Mouse (Mus musculus): Measurements from ENCODE around the gene Eif1.
A peak's percentile ranks its signal among the peaks of the same experiment; 100 is the strongest.
"Not testable (repeated sequence)": the region's sequence is repeated elsewhere in the genome, so short reads cannot be mapped to it uniquely, and the experiment has no call there.

Eif1 gene

DNA sequence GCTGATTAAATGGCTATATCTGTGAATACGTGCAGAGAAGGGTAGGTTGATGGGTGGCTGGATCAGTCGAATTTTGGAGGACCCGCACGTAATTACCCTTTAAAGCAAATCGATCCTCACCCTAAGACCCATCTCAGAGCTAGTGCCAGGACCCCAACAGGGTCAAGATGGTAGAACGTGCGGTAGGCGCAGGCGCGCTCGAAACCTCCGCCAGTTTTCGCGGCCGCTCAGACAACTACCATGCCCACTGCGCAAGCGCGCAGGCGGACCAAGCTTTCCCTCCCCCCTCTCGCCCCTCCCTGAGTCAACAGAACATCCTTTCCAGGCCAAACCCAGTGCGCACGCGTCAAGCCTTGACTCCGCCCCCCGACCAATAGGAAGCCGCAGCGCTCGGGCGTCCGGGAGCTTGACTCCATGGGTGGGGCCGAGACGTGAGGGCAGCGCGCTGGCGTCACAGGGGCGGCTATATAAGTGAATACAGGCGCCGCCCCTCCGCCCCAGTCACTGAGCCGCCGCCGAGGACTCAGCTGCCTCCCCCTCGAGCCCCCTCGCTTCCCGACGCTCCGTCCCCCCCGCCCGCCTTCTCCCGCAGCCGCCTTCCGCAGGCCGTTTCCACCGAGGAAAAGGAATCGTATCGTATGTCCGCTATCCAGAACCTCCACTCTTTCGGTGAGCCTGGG, at the start of gene Eif1:
Gene Eif1, plus strand, starts transcription at position 394 of the 680 bp plus-strand sequence.
- peak; percentile 100 for DNase-seq

DNA sequence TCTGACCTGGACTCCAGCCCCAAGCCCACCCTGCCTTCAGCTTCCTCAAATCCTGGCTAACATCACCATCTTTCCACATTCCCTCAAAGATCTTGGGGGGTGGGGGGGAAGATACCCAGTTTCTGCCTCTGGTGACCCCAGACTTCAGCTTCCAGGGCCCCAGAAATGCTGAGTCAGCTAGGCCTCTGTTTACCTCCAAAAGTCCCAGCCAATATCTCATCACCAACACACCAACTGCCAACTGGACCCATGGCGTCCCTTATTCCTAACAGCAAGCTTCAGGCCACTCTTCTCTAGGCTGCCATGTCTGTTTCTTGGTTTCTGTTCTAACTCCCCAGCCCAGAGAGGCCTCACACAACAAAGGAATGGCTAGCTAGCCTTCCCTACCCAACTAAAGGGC, 47.8 kb upstream of the Eif1 start:
- DNase-seq: no peak

DNA sequence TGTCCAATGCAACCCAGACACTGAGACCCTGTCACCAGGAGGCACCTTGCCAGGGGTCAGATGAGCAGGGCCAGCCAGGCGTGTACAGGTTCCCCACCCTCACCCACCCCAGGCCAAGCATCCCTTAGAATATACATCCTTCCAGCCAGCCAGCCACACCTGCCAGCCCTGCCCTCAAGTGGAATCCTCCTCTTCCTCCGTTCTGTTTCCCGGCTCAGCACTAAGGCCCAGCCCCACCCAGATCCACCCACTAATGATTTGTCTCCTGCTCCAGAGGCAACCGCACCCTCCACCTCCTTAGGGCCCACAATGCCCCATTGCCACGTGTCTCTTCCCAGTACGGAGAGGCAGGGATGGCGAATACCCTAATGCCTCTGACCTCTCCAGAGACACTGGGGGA, 45.0 kb upstream of the Eif1 start:
- DNase-seq: no peak

DNA sequence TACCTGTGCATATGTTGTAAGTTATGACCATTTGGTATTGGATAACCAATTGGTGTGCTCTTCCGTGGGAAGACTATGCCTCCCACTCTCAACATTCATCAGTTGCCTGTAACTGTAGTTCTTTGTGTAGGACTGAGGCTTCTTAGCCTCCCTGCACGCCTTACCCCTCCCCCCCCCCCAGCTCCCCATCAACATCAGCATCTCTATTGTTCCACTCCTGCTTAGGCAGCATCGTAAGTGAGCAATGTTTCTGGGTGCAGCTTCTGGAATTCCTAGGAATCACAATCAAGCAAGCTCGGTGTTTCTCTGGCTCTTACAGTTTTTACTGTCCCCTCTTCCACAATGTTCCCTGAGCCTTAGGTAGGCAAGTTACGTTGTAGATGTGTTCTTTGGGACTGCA, 44.2 kb upstream of the Eif1 start:
- no peak for DNase-seq

DNA sequence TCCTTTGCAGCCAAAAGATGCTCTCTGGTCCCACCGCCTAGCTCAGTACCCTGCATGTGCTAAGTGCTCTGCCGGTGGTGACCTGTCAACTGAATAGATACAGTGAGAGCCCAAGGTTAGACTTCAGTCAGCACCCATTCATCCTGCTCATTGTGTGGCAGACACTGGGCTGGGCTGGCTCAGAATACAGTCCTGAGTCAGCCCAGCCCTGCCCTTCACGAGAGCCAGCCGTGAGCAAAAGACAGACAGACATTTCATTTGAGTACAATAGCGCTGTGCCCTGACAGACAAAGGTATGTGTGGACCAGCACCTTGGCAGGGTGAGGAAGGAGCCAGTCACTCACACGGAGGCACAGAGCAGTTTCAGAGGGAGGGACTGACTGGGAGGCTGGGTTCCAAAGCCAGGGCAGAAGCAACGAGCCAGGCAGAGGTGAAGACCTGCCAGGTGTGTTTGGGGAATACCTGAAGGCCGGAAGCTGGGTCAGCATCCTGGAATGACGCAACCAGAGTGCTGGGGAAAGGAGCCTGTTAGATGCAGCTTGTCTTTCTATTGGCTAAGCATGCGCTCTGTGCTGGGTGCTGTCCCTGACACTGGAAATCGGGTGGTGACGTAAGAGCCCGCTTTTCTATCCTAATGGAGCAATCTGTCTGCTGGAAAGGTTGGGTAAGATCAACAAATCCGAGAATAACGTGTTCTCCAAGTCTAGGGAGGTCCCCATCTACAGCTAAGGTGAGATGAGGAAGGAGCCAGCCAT, 41.8 kb upstream of the Eif1 start:
- DNase-seq: no peak

DNA sequence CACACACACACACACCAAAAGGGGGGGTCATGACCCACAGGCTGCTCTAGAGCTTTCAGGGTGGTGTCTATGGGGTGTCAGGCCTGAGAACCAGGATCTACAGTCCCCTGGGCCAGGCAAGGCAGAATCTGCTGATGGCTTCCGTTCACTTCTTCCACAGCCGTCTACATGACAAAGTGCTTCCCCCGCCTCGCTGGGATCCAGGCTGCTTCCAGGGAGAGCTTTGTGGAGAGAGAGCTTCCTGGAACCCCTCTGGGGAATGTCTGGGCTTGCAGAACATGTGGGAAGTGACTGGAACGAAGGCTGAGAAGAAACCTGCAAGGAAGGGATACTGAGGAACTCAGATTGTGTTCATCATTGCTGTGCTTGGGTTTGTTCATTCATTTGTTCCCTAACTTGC, 40.9 kb upstream of the Eif1 start:
- no peak for DNase-seq

DNA sequence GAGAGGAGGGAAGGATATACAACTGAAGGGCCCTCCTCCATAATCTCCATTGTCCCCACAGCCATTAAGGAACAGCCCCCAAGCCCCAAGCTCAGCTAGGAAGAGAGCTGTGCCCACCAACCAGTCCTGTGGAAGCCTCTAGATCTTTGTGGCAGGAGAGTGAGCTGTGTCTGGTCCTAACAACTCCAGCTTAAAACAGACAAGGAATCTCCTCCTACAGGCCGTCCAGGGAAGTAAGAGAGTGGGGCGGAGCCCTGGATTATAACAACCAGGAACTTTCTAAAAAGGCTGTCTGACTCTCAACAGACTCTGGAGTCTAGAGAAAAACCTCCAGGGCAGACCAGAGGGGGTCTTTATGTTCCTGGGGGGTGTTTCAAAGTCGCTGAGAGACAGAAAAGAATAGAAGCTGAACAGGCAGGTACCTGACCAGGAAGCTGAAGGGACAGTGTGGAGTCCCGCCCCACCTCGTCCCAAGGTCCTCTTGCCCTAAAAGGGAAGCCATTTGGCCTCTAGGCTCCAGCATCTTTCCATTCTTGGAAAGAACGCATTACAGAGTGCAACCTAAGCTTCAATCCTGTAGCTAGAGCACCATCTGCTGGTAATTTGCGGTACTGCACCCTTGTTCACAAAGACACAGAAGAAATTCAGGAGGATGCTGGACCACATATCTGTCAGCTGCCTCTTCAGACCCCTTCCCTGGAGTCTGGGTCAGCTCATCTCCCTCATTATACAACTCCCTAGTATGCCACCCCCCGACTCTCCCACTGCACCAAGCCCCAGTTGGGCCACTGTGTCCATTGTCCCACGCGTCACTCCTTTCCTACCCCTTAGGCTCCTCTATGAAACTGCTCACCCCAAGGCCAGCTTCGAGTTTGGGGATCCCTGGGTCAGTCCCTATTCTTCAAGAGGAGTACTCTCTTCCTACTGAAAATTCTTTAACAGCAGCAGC, 37.8 kb upstream of the Eif1 start:
- peak; percentile 92 to 97 for DNase-seq

DNA sequence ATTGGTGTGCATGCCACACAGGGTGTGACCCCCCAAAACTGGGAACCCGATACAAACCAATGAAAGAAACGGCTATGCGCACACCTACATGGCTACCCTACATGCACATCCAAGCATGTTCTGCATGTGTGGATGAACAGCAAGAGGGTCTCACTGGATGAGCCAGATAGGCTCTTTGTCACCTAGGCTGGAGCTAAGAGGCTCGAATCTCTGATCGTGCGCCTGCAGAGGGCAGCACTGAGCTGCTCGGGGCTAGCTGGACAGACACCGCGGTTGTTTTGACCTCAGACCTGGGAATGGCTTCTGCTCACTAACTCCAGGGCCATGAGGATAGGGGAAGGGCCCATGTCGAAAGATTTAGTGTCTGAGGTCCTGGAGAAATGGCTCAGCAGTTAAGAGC, 37.1 kb upstream of the Eif1 start:
- DNase-seq: peak; percentile 84 to 90

DNA sequence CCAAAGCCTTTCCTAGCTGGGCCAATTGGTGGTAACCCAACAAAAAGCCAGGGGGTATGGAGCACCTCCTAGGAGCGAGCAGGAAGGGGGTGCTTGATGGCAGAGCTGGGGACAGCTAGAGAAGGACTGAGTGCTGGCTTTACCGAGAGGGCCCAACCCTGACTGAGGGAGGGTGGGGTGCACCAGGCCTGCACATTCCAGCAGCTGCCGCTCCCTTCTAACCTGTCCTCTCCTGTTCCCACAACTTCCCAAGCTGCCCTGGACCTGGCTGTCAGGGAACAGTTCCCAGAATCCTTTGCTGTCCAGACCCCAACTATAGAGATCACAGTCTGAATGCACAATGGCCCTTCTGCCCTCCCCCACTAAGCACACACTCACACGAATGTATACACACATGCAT, 34.7 kb upstream of the Eif1 start:
- DNase-seq: no peak

DNA sequence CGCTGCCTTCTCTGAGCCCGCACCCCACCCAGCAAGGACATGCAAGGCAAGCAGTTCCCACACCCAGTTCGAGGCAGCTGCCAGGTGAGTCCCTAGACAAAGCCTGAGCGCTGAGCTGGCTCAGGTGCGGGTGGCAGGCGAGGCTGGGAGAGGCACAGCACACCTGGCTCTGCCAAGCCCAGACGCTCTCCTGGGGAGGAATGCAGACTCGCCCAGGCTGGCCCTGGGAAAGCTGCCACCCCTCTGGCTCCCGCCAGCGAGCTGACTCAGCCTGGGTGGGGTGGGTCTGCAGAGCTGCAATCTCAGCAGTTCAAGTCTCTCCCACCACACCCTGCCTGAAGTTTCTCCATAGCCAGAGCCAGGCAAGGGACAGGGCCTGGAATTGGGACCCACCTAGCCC, 32.7 kb upstream of the Eif1 start:
- DNase-seq: peak in 1 of 2 experiments; percentile 18

DNA sequence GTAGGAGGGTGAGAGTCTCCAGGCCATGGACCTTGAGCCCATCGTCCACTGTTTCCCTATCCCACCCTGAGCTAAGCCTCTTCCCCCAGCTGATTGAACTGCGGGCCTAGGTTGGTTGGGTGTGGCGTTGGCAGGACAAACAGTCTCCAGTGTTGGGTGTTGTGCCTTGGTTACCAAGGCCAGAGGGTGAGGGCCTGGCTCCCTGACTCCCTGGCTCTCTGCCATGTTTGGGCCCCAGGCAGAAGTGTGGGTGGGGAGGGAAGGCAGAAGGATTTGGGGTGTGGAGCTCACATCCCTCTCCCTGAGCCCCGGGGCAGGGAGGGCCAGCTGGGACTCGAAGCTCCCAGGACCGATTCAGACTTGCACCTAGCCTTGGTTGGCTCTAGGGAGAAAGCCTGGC, 30.7 kb upstream of the Eif1 start:
- no peak for DNase-seq

DNA sequence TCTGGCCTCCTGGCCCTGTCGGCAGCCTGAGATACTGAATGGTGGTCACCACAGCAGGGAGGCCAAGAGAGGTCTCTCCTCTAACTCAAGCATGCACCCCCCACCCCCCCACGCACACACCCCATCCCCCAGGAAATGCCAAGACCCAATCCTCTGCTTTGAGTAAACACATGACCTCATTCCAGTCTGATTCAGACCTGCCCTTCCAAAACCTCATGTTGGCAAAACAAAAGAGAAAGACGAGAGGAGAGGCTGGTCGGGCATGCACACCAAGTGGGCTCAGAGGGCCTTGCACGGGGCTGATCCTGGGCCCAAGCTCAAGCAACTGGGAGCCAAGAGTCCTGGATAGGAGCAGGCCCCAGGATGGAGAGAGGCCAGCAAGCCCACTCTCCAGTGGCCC, 29.4 kb upstream of the Eif1 start:
- DNase-seq: no peak

DNA sequence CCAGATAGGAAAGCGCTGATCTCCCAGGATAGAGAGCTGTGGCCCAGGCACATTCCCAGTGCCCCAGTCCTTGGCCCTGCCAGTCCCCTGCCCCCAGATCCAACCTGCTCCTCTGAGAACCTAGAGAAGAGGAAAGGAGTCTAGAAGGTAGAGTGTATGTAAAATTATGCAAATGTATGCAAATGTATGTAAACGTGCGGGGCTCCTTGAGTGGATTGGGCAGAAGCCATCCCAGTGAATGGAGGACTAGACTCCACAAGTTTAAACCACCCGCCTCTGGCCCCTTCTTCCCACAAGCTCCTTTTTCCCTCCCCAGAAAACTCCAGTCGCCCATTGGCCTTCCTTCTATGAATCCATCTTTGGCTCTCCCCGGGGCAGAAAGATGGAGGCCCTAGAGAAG, 26.8 kb upstream of the Eif1 start:
- DNase-seq: no peak

DNA sequence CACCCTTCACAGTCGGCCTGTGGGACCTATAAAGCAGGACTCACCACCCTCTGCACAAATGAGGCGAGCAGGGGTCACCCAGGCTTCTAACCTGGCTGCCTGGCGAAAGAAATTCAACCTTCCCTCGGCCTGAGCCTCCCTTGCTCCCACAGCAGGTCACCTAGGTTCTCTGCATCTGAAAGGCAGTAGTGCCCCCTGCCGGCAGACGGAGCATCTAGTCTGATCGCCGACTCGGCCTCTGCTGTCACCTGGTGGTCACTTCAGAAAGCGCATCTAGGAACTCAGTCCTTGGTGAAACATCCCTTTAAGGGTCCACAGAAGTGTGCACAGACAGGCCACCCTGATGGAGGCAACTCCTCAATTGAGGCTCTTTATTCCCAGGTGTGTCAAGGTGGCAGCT, 24.4 kb upstream of the Eif1 start:
- peak; percentile 89 to 96 for DNase-seq

DNA sequence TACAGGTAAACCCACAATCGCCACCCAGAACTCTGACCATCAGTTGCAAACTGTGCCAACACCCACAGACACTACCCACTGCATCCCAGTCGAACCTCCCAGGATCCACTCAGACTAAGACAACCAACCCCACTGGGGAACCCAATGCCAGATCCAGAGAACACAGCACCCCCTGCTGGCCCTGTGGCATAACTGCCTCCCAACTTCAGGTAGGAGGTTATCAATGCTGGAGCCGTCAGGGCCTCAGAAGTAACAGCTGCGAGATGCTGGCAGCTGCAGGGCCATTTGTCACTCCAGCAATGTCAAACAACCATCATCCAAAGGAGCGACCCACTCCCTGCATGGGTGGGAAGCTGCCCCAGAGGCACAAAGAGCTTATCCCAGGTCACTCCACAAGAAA, 21.9 kb upstream of the Eif1 start:
- peak; percentile 26 to 57 for DNase-seq

DNA sequence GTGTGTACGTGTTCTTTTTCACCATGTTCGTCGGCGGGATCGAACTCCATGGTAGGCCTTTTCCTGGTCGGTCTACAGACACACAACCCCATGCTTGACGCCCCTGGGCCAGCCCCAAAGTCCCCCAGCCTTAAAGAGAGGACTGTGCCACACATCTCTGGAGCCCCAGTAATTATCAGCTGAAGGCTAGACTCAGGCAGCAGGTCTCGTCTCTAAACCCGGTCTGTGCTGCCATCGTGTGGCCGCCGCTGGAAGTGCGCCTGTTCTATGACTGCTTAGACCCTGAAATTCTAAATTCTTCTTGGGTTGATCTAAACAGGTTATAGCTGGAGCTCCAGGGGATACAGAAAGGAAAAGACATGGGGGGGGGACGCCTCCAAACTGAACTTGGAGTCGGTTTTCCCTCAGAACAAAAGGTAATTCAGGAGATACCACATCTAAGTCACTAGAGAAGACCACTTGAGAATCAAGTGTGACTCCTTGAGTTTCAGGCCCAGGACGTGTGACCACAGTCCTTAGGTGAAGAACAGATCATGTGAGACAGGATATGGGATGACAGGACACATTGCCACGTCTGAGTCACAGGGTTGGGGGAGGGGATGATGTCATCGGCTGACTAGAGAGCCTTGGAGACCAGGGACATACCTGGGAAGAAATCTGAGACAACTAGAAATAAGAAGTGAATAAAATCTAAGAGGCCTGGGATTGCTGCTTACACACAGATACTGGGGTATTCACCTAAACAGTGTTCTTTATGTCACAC, 21.2 kb upstream of the Eif1 start:
- DNase-seq: peak; percentile 92 to 96

DNA sequence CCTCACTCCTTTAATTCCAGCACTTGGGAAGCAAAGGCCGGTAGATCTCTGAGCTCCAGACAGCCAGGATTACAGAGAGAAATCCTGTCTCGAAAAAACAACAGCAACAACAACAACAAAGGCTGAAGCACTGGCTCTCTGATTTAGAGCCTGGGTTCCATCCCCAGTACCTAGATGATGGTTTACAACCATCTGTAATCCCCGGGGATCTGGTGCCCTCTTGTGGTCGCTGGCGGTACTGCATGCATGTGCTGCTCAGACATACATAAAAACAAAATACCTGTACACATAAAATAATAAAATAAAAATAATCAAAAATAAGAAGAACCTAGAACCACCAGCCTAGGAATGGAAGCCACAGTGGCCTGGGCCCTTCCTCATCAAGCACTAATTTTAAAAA, 19.4 kb upstream of the Eif1 start:
- DNase-seq: peak; percentile 83 to 88

DNA sequence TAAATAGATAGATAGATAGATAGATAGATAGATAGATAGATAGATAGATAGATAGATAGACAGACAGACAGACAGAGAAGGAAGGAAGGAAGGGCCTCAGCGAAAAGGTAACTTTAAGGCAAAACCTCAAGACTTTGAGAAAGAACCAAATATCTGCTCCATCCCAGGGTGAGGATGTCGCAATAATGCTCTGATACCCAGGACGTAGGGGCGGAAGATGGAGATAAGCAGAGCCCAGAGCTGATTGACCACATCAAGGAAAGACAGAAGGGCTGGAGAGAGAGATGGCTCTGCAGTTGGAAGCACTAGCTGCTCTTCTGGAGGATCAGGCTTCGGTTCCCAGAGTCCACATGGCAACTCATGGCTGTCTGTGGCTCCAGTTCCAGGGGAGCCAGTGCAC, 18.4 kb upstream of the Eif1 start:
- DNase-seq: no peak

DNA sequence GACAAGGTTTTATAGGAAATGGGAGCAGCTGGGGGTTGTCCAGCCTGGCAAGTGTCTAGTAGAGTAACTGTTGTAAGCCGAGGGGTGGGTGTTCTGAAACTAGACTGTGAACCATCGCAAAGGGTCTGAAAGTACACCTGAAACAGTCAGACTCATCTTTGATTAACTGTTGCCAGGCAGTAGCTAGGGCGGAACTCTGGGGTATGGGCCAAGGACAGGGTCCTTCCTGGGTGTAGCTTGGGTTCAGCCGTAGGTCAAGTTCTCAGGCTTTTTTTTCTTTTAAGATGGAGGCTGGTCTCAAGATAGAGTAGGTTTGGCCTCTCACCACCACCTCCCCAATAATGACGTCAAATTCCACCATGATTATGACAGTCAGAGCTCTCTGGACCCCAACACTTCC, 11.8 kb upstream of the Eif1 start:
- DNase-seq: no peak

DNA sequence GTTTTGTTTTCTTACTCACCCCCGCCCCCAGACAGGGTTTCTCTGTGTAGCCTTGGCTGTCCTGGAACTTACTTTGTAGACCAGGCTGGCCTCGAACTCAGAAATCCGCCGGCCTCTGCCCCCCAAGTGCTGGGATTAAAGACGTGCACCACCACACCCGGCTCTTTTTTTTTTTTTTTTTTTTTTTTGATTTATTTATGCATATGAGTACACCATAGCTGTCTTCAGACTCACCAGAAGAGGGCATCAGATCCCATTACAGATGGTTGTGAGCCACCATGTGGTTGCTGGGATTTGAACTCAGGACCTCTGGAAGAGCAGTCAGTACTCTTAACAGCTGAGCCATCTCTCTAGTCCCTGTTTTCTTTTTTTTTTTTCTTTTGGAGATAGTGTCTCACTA, 11.0 kb upstream of the Eif1 start:
- not testable (repeated sequence) for DNase-seq

DNA sequence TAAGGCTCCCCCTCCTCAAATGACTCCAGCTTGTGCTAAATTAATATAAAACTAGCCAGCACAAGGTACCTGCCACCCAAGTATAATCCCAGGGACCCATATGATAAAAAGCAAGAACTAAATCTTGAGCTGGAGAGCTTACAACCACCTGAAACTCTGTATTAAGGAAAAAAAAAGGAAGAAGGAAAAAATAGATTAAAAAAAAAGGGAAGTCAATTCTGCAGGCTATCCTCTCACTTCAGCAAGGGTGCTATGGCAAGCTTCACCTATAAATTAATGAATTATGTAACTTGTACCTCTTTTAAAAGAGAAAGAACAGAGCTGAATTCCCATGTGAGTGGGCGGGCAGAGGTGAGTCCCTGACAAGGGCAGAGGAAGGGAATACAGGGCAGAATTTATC, 8.0 kb upstream of the Eif1 start:
- no peak for DNase-seq

DNA sequence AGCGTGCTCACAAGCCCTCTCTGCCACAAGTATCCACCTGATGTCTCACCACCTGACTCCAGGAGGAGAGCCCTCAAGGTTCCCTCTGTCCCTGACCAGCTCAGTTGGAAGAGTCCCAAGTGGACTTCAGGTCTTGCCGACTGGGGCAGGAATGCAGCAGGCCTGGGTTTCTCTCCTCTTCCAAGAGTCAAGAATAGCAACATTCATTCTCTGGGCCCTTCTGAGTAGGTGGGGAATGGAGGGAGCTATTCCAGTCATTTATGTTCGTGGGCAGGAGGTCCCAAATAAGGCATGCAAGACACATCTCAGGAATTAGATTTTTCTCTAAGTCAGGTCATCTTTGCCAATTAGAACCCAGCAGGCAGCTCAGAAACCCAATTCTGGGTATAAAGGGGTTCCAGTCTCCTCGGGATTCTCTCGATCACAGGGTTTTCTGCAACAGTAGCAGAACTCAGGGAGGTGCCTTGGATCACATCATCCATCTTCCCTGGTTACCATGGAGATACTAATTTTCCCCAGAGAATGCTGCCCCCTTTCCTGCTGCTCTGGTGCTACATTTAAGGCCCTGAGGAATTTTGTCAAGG, 7.5 kb upstream of the Eif1 start:
- no peak for DNase-seq
